Mouse (Mus musculus): ENCODE measurements around the gene Slc24a4.

GRCm38 (mm10) chr12:102286681-102287414 is 158.3 kb downstream of the Slc24a4 start:
- TF ChIP-seq POLR2A (IDR thresholded peaks at IDR 0.05; ENCODE audit: borderline replicate concordance, extremely low read depth, insufficient read depth, insufficient read length, poor library complexity, severe bottlenecking) = no peak
- TF ChIP-seq CTCF (IDR thresholded peaks at IDR 0.05; ENCODE audit: borderline replicate concordance, extremely low read depth, insufficient read depth, insufficient read length) = no peak

All from brain, embryonic 14.5 days (tissue).